In genomic region chr12:110994666-110995065, GRCm38 (mm10) we compare ENCODE assay signal across 22 mouse cellular contexts. TPM values are rescaled to one million over a fixed set of nuclear protein-coding genes. Genes with fewer than 3 reads are reported as not detected.
DNase-seq lines count a peak whose midpoint lies in the region; TF ChIP-seq lines count a peak whose summit lies in the region.
"Had no signal": no experiment of that assay in that cellular context is flagged by ENCODE, and none has a peak within 500 bp of the region (broad histone marks: within the 10 kb centered on the region; RNA-seq: fewer than 3 reads in every experiment).

No protein-coding gene starts in this region.

- peaks cover 0 to 10% of the 10 kb centered on the region in 2 experiments; a peak in 1 of 4 replicates for H3K4me1 ChIP-seq in ES-E14 (ENCODE audit: control insufficient read depth in 2 of 2, insufficient read depth in 2 of 2, low read length in 2 of 2, poor library complexity in 1 of 2)

- in situ Hi-C loops in ES-E14 (cut with MboI; ENCODE audit: low sequenced_read_pairs in 2 of 2, unreplicated experiment in 2 of 2): no loop called here

- no peak overlapping the region for H3K4me3 ChIP-seq in ES-E14 (ENCODE audit: insufficient read depth in 1 of 2, low read depth in 1 of 2, low read length in 2 of 2, poor library complexity in 1 of 2, severe bottlenecking in 1 of 2)
- H3K4me3 ChIP-seq: forebrain, embryonic 10.5 days; forebrain, embryonic 13.5 days; heart, embryonic 12.5 days; heart, embryonic 15.5 days; hindbrain, embryonic 10.5 days; hindbrain, embryonic 13.5 days had no signal

- no peaks in the 10 kb centered on the region for H3K9me3 ChIP-seq in ES-E14 (ENCODE audit: control insufficient read depth, insufficient read depth, low read depth, low read length)
- H3K9me3 ChIP-seq: hindbrain, embryonic 13.5 days had no signal

- H3K36me3 ChIP-seq in ES-E14 (ENCODE audit: control insufficient read depth, insufficient read depth, low read length, poor library complexity, severe bottlenecking): no peaks in the 10 kb centered on the region
- H3K36me3 ChIP-seq: forebrain, embryonic 10.5 days; heart, embryonic 12.5 days; heart, embryonic 15.5 days; hindbrain, embryonic 10.5 days; hindbrain, embryonic 13.5 days had no signal

- no peak overlapping the region for H3K27ac ChIP-seq in ES-E14 (ENCODE audit: insufficient read depth, low read depth, low read length, poor library complexity, severe bottlenecking)
- H3K27ac ChIP-seq: forebrain, embryonic 10.5 days; forebrain, embryonic 13.5 days; heart, embryonic 15.5 days; hindbrain, embryonic 10.5 days; hindbrain, embryonic 13.5 days had no signal

- peak; percentile 39 for DNase-seq in kidney, postnatal 10 days
- no peak for DNase-seq in kidney, adult 9 months
- DNase-seq in testis, postnatal 10 days (ENCODE audit: low spot score): peak; percentile 69
- no peak for DNase-seq in testis, postnatal 14 days (ENCODE audit: low spot score)
- DNase-seq in ES-E14 (ENCODE audit: low read depth, low spot score): peak; percentile 54
- no peak for DNase-seq in spleen, adult 12 weeks (ENCODE audit: low spot score)
- DNase-seq in urinary bladder, postnatal 25 days (ENCODE audit: low spot score): no peak
- DNase-seq: adrenal gland, adult 2 months; adrenal gland, postnatal 14 days; B cell, adult 2 months; cerebellum, adult 11 months; cerebellum, adult 2 months; gastrocnemius, postnatal 10 days; gastrocnemius, postnatal 36 days; heart, postnatal 10 days; heart, postnatal 36 days had no signal

- H3K9ac ChIP-seq in ES-E14 (ENCODE audit: insufficient read depth, low read depth, low read length, poor library complexity, severe bottlenecking): no peak overlapping the region
- H3K9ac ChIP-seq: forebrain, embryonic 13.5 days; heart, embryonic 12.5 days; heart, embryonic 15.5 days; hindbrain, embryonic 13.5 days had no signal

TF ChIP-seq in ES-E14, 5 proteins besides CTCF, POLR2A, EP300 and RAD21:
- TF ChIP-seq ZNF384 (IDR thresholded peaks at IDR 0.05; ENCODE audit: low read depth, low read length) (no peak), CHD2 (IDR thresholded peaks at IDR 0.05; ENCODE audit: low read depth, low read length) (no peak), HCFC1 (IDR thresholded peaks at IDR 0.05; ENCODE audit: borderline replicate concordance, insufficient read depth, low read length) (no peak), MAFK (IDR thresholded peaks at IDR 0.05; ENCODE audit: insufficient read depth, low read depth, low read length) (no peak), ZC3H11A (IDR thresholded peaks at IDR 0.05; ENCODE audit: borderline replicate concordance, low read depth, low read length) (no peak)
TF ChIP-seq in ES-E14: peak in this region for 0.

RNA-seq across cellular contexts. Expression of gene Ankrd9, which starts 15.8 kb away (rescaled TPM):
- total RNA-seq in ES-E14 (2012; rRNA removed): 12.4 and 13.1 TPM in 2 replicates

RNA-seq across cellular contexts. Expression of gene Rcor1, which starts 44.5 kb away (rescaled TPM):
- 10.4 and 13.0 TPM in 2 replicates for total RNA-seq in ES-E14 (2012; rRNA removed)

Comparison
In these comparisons a context has a peak if more than half of its experiments do, and no peak if none do; other contexts are left out.
1. DNase-seq: peak in kidney, postnatal 10 days (single experiment), testis, postnatal 10 days (single experiment) and ES-E14 (single experiment); none in kidney, adult 9 months (single experiment), testis, postnatal 14 days (single experiment), spleen, adult 12 weeks (single experiment) and urinary bladder, postnatal 25 days (single experiment).